Mouse (Mus musculus): ENCODE measurements around the gene L1td1.

DNA sequence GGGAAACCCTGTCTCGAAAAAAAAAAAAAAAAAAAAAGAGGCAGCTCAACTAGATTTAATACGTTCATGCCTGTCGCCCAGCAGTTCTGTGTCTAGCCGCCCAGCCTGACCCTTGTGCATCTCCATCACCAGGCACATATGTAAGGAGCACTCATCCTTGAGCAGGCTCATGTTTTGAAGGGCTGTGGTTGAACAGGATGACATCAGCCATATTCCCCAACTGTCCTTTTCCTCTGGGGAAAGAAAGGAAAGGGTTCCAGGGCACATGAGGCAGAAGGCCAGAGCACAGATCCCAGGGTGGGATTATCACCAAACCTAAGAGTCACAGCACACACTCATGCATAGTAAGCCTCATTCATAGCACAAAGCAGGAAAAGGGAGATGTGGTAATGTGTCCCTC is 28.6 kb upstream of the L1td1 start:
- TF ChIP-seq CTCF (IDR thresholded peaks at IDR 0.05) (no peak), EP300 (IDR thresholded peaks at IDR 0.05) (no peak)

Measured in lung, postnatal 0 days (tissue).